Mouse (Mus musculus): Measurements from ENCODE around the gene Atxn2.

- TF ChIP-seq CTCF (IDR thresholded peaks at IDR 0.05; ENCODE audit: extremely low read depth, insufficient read depth, low read length): no peak
- no peak for TF ChIP-seq POLR2A (IDR thresholded peaks at IDR 0.05; ENCODE audit: extremely low read depth, insufficient read depth, low read length)
These were observed 135.2 kb downstream of the Atxn2 start for GRCm38 (mm10) chr5:121846322-121846721.
